Comparison of ENCODE assay signal across 8 mouse cellular contexts in genomic region chr5:124446301-124446881, GRCm38 (mm10). TPM values are rescaled to one million over a fixed set of nuclear protein-coding genes. Genes with fewer than 3 reads are reported as not detected.
A peak's percentile ranks its signal among the peaks of the same experiment; 100 is the strongest.
DNase-seq lines count a peak whose midpoint lies in the region; ATAC-seq lines count a peak whose summit lies in the region.

No protein-coding gene starts in this region.

- H3K9me3 ChIP-seq in heart, embryonic 16.5 days (replicated peaks; ENCODE audit: control insufficient read depth, low read length): 0 out of 2 replicates have a peak, but pooled peaks cover 2% of the 10 kb centered on the region
- no peaks in the 10 kb centered on the region for H3K9me3 ChIP-seq in megakaryocyte, embryonic 14.5 days

- H3K4me3 ChIP-seq in heart, embryonic 16.5 days (ENCODE audit: low read length): peak overlapping the region; percentile 92
- H3K4me3 ChIP-seq in megakaryocyte, embryonic 14.5 days (replicated peaks): peak overlapping the region; percentile 94

- H3K36me3 ChIP-seq in heart, embryonic 16.5 days (ENCODE audit: control insufficient read depth, insufficient read depth): peaks cover 32% of the 10 kb centered on the region
- peaks cover 46% of the 10 kb centered on the region for H3K36me3 ChIP-seq in megakaryocyte, embryonic 14.5 days (replicated peaks; ENCODE audit: low read length)

- peak overlapping the region; percentile 94 for H3K9ac ChIP-seq in heart, embryonic 16.5 days (ENCODE audit: low read length)

- 1% methylated on average over 15 of the region's 15 CpGs for WGBS in heart, embryonic 16.5 days

- peaks cover 24% of the 10 kb centered on the region for H3K4me1 ChIP-seq in heart, embryonic 16.5 days (ENCODE audit: control insufficient read depth, insufficient read depth, low read length)
- peaks cover 75% of the 10 kb centered on the region for H3K4me1 ChIP-seq in megakaryocyte, embryonic 14.5 days

- no peaks in the 10 kb centered on the region for H3K27me3 ChIP-seq in heart, embryonic 16.5 days (ENCODE audit: control insufficient read depth, insufficient read depth, low read length)
- H3K27me3 ChIP-seq in megakaryocyte, embryonic 14.5 days (replicated peaks): no peaks in the 10 kb centered on the region

- ATAC-seq in erythroblast, adult 5-6 weeks (replicated peaks; ENCODE audit: low FRiP score, poor library complexity, severe bottlenecking): peak; percentile 56
- ATAC-seq in heart, embryonic 16.5 days (replicated peaks; ENCODE audit: extremely low read depth, insufficient read depth, low FRiP score): peak; percentile 52

- H3K4me2 ChIP-seq in heart, embryonic 16.5 days (ENCODE audit: low read depth, low read length): peak overlapping the region; percentile 93

- H3K27ac ChIP-seq in heart, embryonic 16.5 days (ENCODE audit: low read length): peak overlapping the region; percentile 91

- peak; percentile 92 for DNase-seq in 3T3-L1 (ENCODE audit: low read depth, low spot score)
- DNase-seq in adrenal gland, adult 8-10 months: peak; percentile 78
- DNase-seq in kidney, postnatal 14 days: peak; percentile 76
- DNase-seq in spleen, postnatal 4 days (ENCODE audit: low spot score in 2 of 2): peak; percentile 70 to 83
- DNase-seq in frontal cortex, postnatal 10 days (ENCODE audit: low spot score in 2 of 2): no peak

RNA-seq across cellular contexts. Expression of gene Kmt5a, which starts 6.7 kb away (rescaled TPM):
- total RNA-seq in adrenal gland, adult 8-10 months (2022): 100 to 1,000 TPM; 107 to 196 (median 137) TPM
- total RNA-seq in erythroblast, adult 5-6 weeks (2015; ENCODE audit: low replicate concordance): 89.3 and 92.4 TPM in 2 replicates
- 105 and 107 TPM in 2 replicates for total RNA-seq in erythroblast, adult 5-6 weeks (2017; ENCODE audit: low replicate concordance)
- polyA plus RNA-seq in heart, embryonic 16.5 days (2015; fragmentation: Nextera tagmentation; extraction: Ambion mirVana): 30.4 and 31.2 TPM in 2 replicates
- polyA plus RNA-seq in megakaryocyte, embryonic 14.5 days (2012; ENCODE audit: insufficient read depth, low replicate concordance): 134 and 294 TPM in 2 replicates

RNA-seq across cellular contexts. Expression of gene Sbno1, which starts 20.6 kb away (rescaled TPM):
- 100 to 1,000 TPM in 2 of 4 experiments, 10 to 100 TPM in 2; 86.8 to 120 (median 107) TPM for total RNA-seq in adrenal gland, adult 8-10 months (2022)
- total RNA-seq in erythroblast, adult 5-6 weeks (2015; ENCODE audit: low replicate concordance): 23.4 and 29.4 TPM in 2 replicates
- 30.7 and 71.1 TPM in 2 replicates for total RNA-seq in erythroblast, adult 5-6 weeks (2017; ENCODE audit: low replicate concordance)
- 57.9 and 61.1 TPM in 2 replicates for polyA plus RNA-seq in heart, embryonic 16.5 days (2015; fragmentation: Nextera tagmentation; extraction: Ambion mirVana)
- 4.3 and 5.8 TPM in 2 replicates for polyA plus RNA-seq in megakaryocyte, embryonic 14.5 days (2012; ENCODE audit: insufficient read depth, low replicate concordance)

RNA-seq across cellular contexts. Expression of gene Rilpl2, which starts 31.8 kb away (rescaled TPM):
- 10 to 100 TPM; 26.3 to 29.7 (median 29.2) TPM for total RNA-seq in adrenal gland, adult 8-10 months (2022)
- 9.4 and 19.0 TPM in 2 replicates for total RNA-seq in erythroblast, adult 5-6 weeks (2015; ENCODE audit: low replicate concordance)
- 13.1 and 13.4 TPM in 2 replicates for total RNA-seq in erythroblast, adult 5-6 weeks (2017; ENCODE audit: low replicate concordance)
- polyA plus RNA-seq in heart, embryonic 16.5 days (2015; fragmentation: Nextera tagmentation; extraction: Ambion mirVana): 19.2 and 21.3 TPM in 2 replicates
- 26.5 and 65.3 TPM in 2 replicates for polyA plus RNA-seq in megakaryocyte, embryonic 14.5 days (2012; ENCODE audit: insufficient read depth, low replicate concordance)

RNA-seq across cellular contexts. Expression of gene Snrnp35, which starts 36.5 kb away (rescaled TPM):
- 10 to 100 TPM; 17.1 to 23.2 (median 17.5) TPM for total RNA-seq in adrenal gland, adult 8-10 months (2022)
- 3.8 TPM in 1 of 2 replicates, not detected in the other for total RNA-seq in erythroblast, adult 5-6 weeks (2015; ENCODE audit: low replicate concordance)
- 6.0 and 6.8 TPM in 2 replicates for total RNA-seq in erythroblast, adult 5-6 weeks (2017; ENCODE audit: low replicate concordance)
- polyA plus RNA-seq in heart, embryonic 16.5 days (2015; fragmentation: Nextera tagmentation; extraction: Ambion mirVana): 23.2 and 24.1 TPM in 2 replicates
- polyA plus RNA-seq in megakaryocyte, embryonic 14.5 days (2012; ENCODE audit: insufficient read depth, low replicate concordance): 8.7 and 27.1 TPM in 2 replicates

Comparison
In these comparisons a context has a peak if more than half of its experiments do, and no peak if none do; other contexts are left out.
1. DNase-seq: peak in 3T3-L1 (single experiment), adrenal gland, adult 8-10 months (single experiment), kidney, postnatal 14 days (single experiment) and spleen, postnatal 4 days (2 of 2); none in frontal cortex, postnatal 10 days (0 of 2).